Mouse (Mus musculus): ENCODE measurements around the gene Pak7. TPM values are rescaled to one million over a fixed set of nuclear protein-coding genes. Genes with fewer than 3 reads are reported as not detected.
A peak's percentile ranks its signal among the peaks of the same experiment; 100 is the strongest.
"Not testable (repeated sequence)": the region's sequence is repeated elsewhere in the genome, so short reads cannot be mapped to it uniquely, and the experiment has no call there.

The Pak7 gene
- polyA plus RNA-seq, 1 experiment: 27.3 TPM

GRCm38 (mm10) chr2:136329974-136330373, 57.8 kb downstream of the Pak7 start:
- no peak for TF ChIP-seq POLR2A (IDR thresholded peaks at IDR 0.05; ENCODE audit: borderline replicate concordance, extremely low read depth, insufficient read depth, insufficient read length, poor library complexity, severe bottlenecking)
- TF ChIP-seq CTCF (IDR thresholded peaks at IDR 0.05; ENCODE audit: borderline replicate concordance, extremely low read depth, insufficient read depth, insufficient read length): no peak
- no peak for DNase-seq (ENCODE audit: low read depth)

- TF ChIP-seq CTCF (IDR thresholded peaks at IDR 0.05; ENCODE audit: borderline replicate concordance, extremely low read depth, insufficient read depth, insufficient read length) (no peak), POLR2A (IDR thresholded peaks at IDR 0.05; ENCODE audit: borderline replicate concordance, extremely low read depth, insufficient read depth, insufficient read length, poor library complexity, severe bottlenecking) (no peak)
- peak; percentile 17 for DNase-seq (ENCODE audit: low read depth)
These were observed 62.1 kb downstream of the Pak7 start for GRCm38 (mm10) chr2:136325646-136326045.

- peak; percentile 75 for DNase-seq (ENCODE audit: low read depth)
- TF ChIP-seq POLR2A (IDR thresholded peaks at IDR 0.05; ENCODE audit: borderline replicate concordance, extremely low read depth, insufficient read depth, insufficient read length, poor library complexity, severe bottlenecking) (no peak), CTCF (IDR thresholded peaks at IDR 0.05; ENCODE audit: borderline replicate concordance, extremely low read depth, insufficient read depth, insufficient read length) (no peak)
These were observed 78.5 kb downstream of the Pak7 start for GRCm38 (mm10) chr2:136309313-136309712.

DNA sequence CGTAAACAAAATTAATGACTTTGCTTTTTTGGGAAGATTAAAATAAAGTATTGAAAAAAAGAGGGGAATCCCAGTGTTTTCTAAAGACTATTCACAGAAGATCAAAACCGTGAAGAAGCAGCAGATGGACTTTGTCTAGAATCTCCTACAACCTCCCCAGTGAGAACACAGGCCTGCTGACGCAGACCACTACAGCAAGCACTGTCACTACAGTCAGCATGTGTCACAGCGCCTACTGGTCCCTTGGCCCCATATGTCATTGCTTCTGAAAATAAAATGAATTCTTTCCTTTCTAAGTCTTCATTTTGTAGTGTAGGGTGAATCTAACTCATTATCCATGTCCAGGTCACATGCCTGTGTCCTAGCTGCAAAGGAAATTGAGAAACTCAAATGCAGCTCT, 79.0 kb downstream of the Pak7 start:
- peak; percentile 28 for DNase-seq (ENCODE audit: low read depth)
- TF ChIP-seq POLR2A (IDR thresholded peaks at IDR 0.05; ENCODE audit: borderline replicate concordance, extremely low read depth, insufficient read depth, insufficient read length, poor library complexity, severe bottlenecking) (no peak), CTCF (IDR thresholded peaks at IDR 0.05; ENCODE audit: borderline replicate concordance, extremely low read depth, insufficient read depth, insufficient read length) (no peak)

- DNase-seq (ENCODE audit: low read depth): peak; percentile 12
- TF ChIP-seq CTCF (IDR thresholded peaks at IDR 0.05; ENCODE audit: borderline replicate concordance, extremely low read depth, insufficient read depth, insufficient read length) (no peak), POLR2A (IDR thresholded peaks at IDR 0.05; ENCODE audit: borderline replicate concordance, extremely low read depth, insufficient read depth, insufficient read length, poor library complexity, severe bottlenecking) (no peak)
These were observed 85.6 kb downstream of the Pak7 start for GRCm38 (mm10) chr2:136302201-136302600.

GRCm38 (mm10) chr2:136301406-136301805, 86.4 kb downstream of the Pak7 start:
- TF ChIP-seq POLR2A (IDR thresholded peaks at IDR 0.05; ENCODE audit: borderline replicate concordance, extremely low read depth, insufficient read depth, insufficient read length, poor library complexity, severe bottlenecking): no peak
- no peak for TF ChIP-seq CTCF (IDR thresholded peaks at IDR 0.05; ENCODE audit: borderline replicate concordance, extremely low read depth, insufficient read depth, insufficient read length)
- peak; percentile 70 for DNase-seq (ENCODE audit: low read depth)

DNA sequence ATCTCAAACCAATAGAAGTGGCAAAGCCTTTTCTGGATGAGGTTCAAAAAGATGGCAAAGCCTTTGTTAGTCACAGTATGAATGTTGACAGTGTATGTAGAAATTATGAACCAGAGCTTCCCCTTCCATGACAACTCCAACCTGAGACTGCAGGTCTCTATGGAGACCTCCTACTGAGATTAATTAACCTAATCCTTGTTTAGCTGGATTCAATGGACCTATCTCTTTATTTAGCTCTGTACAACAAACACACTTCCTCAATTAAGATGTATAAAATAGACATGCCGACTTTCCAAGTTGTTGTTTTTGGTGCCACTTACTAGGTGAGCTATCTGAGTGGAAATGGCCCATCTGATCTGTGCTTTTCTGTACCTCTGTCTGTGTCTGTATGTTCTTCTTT, 90.4 kb downstream of the Pak7 start:
- peak; percentile 17 for DNase-seq (ENCODE audit: low read depth)

GRCm38 (mm10) chr2:136282043-136282442, 105.7 kb downstream of the Pak7 start:
- TF ChIP-seq CTCF (IDR thresholded peaks at IDR 0.05; ENCODE audit: borderline replicate concordance, extremely low read depth, insufficient read depth, insufficient read length): no peak
- TF ChIP-seq POLR2A (IDR thresholded peaks at IDR 0.05; ENCODE audit: borderline replicate concordance, extremely low read depth, insufficient read depth, insufficient read length, poor library complexity, severe bottlenecking): no peak
- DNase-seq (ENCODE audit: low read depth): no peak

More for the DNA sequence above, 90.4 kb downstream of the Pak7 start:
- no peak for TF ChIP-seq POLR2A (IDR thresholded peaks at IDR 0.05; ENCODE audit: borderline replicate concordance, extremely low read depth, insufficient read depth, insufficient read length, poor library complexity, severe bottlenecking)

- DNase-seq (ENCODE audit: low read depth): not testable (repeated sequence)
These were observed 145.8 kb downstream of the Pak7 start for GRCm38 (mm10) chr2:136241960-136242359.

DNA sequence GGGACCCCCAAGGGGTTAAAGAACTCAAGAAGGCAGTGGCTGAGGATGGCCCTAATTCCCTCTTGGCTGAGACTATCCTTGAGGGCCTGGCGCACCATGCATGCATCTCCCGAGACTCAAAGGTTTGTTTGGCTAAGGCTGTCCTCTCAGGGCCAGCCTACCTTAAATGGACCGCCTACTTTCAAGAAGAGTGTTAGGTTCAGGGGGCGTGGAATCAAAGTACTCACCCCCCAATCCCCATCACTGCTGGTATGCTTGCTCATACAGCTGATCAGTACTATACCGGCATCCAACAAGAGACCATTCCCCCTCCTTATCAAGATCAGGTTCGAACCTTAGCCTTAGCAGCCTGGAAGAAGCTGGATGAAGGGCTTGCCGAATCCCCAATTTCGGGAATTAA, 156.5 kb downstream of the Pak7 start:
- TF ChIP-seq POLR2A (IDR thresholded peaks at IDR 0.05; ENCODE audit: borderline replicate concordance, extremely low read depth, insufficient read depth, insufficient read length, poor library complexity, severe bottlenecking) (no peak), CTCF (IDR thresholded peaks at IDR 0.05; ENCODE audit: borderline replicate concordance, extremely low read depth, insufficient read depth, insufficient read length) (no peak)

DNA sequence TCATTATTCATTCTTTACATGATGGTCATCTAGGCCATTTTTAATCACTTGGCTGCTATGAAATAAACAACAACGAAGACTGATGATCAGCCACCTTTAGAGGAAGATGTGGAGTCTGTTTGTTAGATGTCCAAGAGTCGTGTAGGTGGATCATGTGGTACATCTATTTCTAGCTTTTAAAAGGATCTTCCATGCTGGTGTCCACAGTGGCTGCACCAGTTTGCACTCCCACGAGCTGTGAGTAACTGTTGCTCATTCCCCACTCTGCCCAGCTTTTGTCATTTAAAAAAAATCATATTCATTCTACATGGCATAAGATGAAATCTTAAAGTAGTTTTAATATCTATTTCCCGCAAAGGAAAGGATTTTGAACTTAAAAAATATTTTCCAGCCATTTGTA, 183.7 kb downstream of the Pak7 start:
- DNase-seq (ENCODE audit: low read depth): no peak
- TF ChIP-seq POLR2A (IDR thresholded peaks at IDR 0.05; ENCODE audit: borderline replicate concordance, extremely low read depth, insufficient read depth, insufficient read length, poor library complexity, severe bottlenecking) (no peak), CTCF (IDR thresholded peaks at IDR 0.05; ENCODE audit: borderline replicate concordance, extremely low read depth, insufficient read depth, insufficient read length) (no peak)

More for the DNA sequence above, 156.5 kb downstream of the Pak7 start:
- no peak for DNase-seq (ENCODE audit: low read depth)

DNA sequence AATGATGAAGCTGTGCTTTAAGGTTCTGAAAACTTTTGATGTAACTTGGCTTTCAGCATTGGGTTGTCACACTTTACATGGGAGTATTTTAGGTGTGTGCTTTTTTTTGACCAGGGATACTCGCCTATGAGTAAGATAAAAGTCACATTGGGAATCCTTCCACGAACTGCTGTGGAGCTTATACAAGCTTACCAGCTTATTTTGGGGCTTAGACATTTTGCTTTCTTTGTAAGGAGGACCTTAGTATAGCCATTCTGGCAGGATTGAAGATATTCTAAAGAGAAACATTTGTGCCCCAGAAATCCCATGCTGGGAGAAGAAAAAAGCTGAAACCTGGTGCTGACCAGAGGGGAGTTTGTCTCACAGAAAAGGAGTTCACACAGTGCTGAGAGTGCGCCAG, 212.7 kb downstream of the Pak7 start:
- DNase-seq (ENCODE audit: low read depth): no peak
- TF ChIP-seq CTCF (IDR thresholded peaks at IDR 0.05; ENCODE audit: borderline replicate concordance, extremely low read depth, insufficient read depth, insufficient read length) (no peak), POLR2A (IDR thresholded peaks at IDR 0.05; ENCODE audit: borderline replicate concordance, extremely low read depth, insufficient read depth, insufficient read length, poor library complexity, severe bottlenecking) (no peak)

GRCm38 (mm10) chr2:136150752-136151151, 237.0 kb downstream of the Pak7 start:
- TF ChIP-seq POLR2A (IDR thresholded peaks at IDR 0.05; ENCODE audit: borderline replicate concordance, extremely low read depth, insufficient read depth, insufficient read length, poor library complexity, severe bottlenecking) (no peak), CTCF (IDR thresholded peaks at IDR 0.05; ENCODE audit: borderline replicate concordance, extremely low read depth, insufficient read depth, insufficient read length) (no peak)
- no peak for DNase-seq (ENCODE audit: low read depth)

All from brain, embryonic 14.5 days (tissue).